Mouse (Mus musculus): Measurements from ENCODE around the gene Clic3.

Gene Clic3

DNA sequence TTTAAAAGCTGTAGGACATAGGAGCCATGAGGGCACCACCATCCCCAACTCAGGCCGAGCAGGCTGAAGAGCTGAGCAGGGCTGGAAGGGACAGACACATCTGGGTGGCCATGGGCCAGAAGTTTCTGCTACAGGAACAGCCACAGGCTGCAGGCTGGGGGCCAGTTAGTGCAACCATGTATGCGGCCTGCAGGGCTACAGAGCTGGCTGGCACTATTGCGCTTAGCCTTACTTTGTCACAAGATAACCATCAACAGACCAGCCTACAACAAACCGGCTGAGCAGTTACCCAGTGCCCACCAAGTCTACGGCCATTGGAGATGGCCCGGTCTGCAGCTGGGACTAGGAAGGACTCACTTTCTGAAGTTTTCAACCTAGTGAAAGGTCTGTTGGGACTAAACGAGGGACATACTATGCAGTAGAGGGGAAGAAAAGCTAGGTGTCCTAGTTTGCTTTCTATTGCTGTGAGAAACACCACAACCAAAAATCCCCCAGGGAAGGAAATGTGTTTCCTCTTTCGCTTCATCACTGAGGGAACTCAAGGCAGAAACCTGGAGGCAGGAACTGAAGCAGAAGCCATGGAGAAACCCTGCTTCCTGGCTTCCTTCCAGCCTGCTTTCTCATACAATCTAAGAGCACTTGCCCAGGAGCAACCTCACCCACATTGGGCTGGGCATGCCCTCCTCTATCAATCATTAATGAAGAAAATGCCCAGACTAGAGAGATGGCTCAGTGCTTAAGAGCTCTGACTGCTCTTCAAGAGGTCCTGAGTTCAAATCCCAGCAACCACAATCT lies 5.6 kb upstream of the Clic3 start:
- DNase-seq, result peak; percentile 46

DNA sequence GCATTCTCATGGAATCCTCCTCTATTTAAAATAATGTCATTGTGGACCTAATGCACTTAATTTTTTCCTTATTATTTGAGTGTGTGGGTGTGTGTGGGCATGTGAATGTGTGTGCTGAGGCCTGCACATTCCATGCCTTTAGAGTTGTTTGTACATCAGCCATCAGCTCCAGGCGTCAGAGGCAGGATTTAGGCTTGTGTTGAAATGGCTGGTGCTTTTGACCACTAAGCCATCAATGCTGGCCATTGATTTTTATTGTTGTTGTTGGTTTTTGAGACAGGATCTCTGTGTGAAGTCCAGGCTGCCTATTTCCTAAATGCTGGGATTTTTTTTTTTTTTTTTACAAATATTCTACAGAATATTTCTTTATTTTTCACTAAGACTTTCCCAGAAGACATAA lies 3.7 kb upstream of the Clic3 start:
- DNase-seq, result no peak

DNA sequence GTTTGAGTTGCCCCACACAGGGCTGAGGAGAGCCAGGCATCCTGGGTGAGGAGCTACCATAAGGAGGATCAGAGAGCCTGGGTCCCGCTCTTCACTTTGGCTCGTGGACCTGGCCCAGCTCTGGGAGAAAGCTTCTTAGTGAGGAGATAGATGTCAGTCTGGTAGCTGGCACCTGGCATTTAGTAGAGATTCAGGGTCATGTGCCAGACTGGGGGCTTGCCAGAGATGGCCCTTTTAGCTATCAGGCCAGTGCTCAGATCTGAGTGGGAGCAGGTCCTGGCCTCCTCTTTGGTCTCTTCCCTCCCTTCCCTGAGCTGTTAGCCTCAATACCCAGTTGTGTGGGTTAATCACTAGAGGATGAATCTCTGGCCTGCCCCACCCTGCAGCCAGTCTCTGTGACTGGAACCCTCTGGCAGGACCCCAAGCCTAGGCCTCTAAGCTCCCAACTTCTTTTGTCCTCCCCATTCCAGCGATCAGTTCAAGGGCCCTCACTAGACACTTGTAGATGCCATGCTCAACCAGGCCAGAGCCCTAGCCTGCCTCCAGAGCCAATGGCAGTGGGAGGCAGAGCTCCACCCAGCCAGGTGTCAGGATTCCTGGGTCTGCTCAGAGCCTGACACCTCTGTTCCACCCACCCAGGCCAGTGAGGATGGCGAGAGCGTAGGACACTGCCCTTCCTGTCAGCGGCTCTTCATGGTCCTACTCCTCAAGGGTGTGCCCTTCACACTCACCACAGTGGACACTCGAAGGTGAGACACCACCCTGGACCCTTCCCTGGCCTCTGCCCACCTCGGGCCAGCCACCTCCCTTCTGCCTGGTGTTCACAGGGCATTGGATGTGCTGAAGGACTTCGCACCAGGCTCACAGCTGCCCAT lies 621 bp downstream of the Clic3 start:
- DNase-seq, result peak; percentile 86

- peak; percentile 81 for DNase-seq
Observed at GRCm38 (mm10) chr2:25458911-25459310, 2.3 kb downstream of the Clic3 start.

- no peak for DNase-seq
Observed at GRCm38 (mm10) chr2:25460135-25460534, 3.5 kb downstream of the Clic3 start.

GRCm38 (mm10) chr2:25460551-25461309 lies 4.1 kb downstream of the Clic3 start, which contains the start of gene Paxx:
TSS of gene Paxx (minus strand) at chr2:25461094.
- peak; percentile 98 for DNase-seq

DNA sequence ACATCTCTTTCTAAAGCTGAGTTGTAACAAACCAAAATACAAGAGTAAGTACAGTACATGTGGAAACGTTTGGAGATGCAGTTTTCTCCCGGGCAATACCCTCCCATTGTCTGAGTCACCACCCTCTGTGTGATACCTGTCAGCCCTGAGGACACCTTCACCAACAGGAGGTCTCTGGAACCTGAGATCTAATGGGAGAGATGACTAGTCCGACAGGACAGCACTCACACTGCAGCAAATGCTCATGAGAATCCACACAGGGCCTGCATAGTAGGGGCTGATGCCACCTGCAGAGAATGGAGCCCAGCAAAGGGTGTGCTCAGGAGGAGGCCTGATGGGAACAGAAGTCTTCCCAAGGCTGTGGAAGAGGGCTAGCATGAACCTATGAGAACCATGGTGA lies 4.8 kb downstream of the Clic3 start:
- DNase-seq, result no peak

DNA sequence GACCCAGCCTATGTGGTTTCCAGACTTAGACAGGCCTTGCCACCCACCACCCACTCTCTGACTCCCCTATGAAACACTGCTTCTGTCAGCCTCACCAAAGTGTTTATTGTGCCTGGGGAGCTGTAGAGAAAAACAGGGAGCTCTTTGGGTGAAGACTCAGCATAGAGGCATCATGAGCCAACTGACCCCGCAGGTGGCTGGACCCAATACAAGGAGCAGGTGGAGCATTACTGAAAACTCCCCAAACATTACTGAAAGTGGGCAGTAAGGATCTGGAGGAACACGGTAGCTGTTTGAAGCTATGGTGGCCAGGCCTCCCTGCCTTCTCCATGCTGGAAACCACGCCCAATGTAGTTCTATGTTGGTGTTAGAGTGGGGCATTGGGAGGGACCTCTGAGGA lies 7.0 kb downstream of the Clic3 start:
- DNase-seq, result no peak

- DNase-seq, result no peak
Observed at GRCm38 (mm10) chr2:25465256-25465655, 8.6 kb downstream of the Clic3 start.

DNA sequence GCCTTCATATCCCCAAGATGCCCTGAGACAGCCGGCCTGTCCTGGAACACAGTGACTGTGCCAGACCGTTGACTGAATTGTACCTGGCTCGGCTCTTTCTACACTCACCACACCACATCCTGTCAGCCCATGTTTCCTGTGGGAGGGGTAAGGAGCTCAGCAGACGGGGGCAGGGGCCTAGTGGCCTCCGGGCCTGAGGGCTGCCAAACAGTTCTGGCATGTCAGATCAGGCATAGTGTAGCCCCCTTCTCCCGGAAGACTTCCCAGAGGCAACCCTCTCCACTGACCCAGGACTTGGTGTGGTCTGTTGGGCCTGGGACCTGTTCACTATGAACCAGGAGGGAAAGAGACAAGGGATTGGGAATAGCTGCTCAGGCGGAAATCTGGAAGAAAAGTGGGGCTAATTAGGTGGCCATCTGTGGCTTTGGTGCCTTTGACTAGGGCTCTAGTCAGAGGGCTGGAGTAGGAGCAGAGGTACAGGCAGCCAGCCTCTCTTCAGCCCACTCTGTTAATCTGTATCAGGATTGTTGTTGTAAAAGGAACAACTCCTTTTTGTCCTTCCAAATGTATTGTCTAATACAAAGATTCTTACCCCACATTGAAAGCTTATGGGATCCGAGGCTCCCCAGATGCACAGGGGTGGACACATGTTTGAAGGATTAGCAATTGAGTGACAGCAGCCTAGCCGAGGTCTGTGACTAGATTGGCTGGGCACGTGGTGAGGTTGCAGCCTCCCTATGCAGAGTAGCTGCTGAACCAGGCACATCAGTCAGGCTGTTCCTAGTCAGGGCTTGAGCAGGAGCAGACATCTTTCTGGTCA lies 9.4 kb downstream of the Clic3 start:
- peak; percentile 35 for DNase-seq

DNA sequence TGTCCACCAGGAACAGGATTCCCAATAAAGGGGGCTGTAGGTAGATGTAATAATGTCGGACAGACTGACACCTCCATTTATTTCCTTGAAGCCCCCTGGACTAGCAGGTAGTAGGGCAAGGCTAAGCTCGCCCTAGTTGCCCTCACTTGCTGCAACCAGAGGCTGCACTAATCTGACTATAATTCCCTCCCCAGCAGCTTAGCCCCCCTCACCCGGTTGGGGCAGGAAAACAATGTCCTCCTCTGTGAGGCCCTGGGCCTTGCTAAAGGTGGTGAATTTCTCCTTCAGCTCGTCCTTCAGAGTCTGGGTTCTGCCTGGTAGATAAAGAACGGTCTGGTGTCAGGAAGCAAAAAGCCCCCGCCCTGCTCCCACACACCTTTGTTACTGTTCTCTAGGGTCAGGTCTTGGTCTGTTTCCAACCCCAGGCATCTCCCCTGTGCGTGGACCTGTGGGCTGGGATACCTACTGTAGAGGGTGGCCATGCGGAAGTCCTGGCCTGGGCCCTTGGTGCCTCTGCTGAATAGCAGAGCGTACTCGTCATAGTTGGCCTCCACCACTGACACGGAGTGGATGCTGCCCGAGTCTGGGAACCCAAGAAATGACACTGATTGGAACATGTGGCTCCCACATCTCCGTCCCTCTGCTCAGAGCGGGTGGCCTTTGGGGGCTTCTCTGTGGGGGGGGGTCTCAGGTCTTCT lies 11.1 kb downstream of the Clic3 start:
- no peak for DNase-seq

GRCm38 (mm10) chr2:25468962-25469915 lies 12.6 kb downstream of the Clic3 start:
- DNase-seq, result no peak

GRCm38 (mm10) chr2:25469969-25470368 lies 13.3 kb downstream of the Clic3 start, which contains the start of gene Ptgds:
TSS of gene Ptgds (minus strand) at chr2:25470046.
- no peak for DNase-seq

DNA sequence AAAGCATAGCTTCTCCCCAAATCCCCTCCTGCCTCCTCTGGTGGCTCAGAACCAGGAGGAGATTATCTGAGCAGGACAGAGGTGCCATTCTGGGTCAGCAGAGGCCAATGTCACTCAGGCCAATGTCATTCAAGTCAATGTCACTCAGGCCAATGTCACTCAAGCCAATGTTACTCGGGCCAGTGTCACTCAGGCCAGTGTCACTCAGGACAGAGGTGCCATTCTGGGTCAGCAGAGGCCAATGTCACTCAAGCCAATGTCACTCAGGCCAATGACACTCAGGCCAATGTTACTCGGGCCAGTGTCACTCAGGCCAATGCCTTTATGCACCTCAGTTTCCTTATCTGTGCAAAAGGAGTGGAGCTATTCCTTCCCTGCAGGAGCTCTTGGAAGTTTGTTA lies 15.9 kb downstream of the Clic3 start:
- no peak for DNase-seq

DNA sequence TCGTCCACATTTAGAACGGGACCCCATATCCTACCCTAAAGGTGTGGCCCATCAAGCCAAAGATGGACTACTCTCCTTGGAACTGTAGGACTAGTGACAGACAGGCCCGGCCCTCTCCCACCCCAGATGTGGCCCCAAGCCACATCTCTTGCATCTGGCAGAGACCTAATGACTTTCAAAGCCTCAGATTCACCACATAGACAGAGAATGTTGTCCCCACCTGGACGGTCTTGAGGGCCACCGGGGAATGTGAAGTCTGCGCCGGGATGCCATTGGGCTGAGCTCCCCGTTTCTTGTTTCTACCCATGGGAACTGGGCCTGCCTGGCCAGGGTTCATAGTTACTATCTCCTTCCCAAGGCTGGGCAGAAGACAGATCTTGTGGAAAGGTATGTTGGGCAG lies 20.9 kb downstream of the Clic3 start:
- no peak for DNase-seq

DNA sequence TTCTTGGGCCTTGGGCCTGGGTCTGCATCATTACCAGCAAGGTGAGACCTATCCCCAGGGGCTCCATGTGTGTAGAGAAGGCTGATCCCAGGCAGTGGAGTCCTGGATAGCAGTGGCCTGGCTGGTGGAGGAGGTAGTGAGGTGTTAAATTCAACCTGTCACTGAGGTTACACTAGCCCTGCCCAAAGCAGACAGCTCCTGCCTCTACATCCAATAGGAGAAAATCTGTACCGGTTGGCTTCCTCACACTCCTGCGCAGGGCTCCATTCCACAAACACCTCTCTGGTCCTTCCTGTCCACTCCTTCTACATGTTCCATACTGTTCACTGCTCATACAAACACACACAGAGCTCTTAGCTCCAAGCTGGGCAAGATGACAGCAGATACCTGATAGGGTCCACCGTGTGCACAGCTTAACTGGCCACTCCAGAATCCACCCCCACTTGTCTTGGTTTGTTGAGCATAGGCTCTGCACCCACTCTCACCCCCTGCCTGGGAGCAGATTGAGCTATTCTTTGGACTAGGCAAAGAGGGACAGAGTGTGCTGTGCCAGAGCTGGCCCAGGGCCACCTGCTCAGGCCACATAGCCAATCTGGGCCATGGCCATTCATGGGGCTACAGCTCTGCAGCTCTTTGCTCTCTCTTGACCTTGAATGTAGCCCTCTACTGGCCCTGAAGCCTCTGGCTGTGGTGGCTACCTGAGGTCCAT lies 21.5 kb downstream of the Clic3 start:
- no peak for DNase-seq

DNA sequence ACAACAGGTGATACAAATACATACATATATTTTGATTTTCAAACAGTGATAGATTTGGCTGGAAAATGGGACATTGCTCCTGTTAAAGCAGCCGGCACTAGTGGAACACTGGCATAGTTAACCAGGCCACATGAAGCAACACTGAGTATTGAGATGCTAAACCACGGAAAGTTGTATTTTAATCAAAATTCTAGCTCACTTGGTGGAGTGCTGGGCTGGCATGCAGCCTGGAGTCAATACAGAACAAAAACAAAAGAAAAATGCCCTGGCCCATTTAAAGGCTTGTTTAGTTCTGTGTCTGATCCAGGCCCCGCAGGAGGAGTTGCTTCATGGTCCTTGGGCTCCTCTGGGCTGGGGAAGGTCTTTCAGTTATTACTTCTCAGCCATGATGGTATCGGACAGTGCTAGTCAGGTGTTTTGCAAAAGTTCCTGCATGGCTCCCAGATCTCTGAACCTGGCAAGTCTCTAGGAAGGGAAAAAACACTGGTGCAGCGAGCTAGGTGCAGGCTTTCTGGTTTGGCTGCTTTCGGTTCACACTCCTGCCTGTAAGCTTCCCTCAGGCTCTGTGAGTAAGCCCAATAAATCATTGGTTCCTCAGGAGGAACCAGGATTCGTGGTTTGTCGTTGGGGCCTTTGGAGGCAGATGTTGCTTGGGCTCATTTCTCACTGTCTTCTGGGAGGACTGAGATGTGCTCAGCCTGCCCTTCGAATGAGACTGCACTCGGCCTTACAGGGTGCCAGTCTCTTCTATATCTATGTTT lies 23.1 kb downstream of the Clic3 start:
- DNase-seq, result no peak

GRCm38 (mm10) chr2:25480541-25480940 lies 23.9 kb downstream of the Clic3 start:
- DNase-seq, result no peak

DNA sequence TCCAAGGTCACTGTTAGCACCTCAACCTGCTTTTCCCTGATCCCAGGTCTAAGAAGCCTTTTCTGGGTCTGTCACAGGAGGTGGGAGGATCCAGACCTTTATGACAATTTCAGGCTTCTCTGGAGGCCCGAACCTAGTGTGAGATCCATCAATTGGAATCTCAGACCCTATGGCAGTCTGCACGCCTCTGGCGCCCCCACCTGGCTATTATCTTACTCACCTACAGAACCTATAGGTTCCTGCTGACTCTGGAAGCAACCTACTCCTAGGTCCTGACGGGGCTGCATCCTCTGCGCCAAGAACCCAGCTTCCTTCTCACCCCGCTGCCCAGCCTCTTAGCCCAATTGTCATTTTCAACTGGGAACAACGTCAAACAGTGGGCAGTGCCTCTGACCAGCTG lies 26.3 kb downstream of the Clic3 start:
- peak; percentile 77 for DNase-seq

Data from lung, postnatal 36 days (tissue).